Mouse (Mus musculus) T-helper 17 cell (primary cell): Measurements from ENCODE around the gene Wfs1.
"Not testable (repeated sequence)": the region's sequence is repeated elsewhere in the genome, so short reads cannot be mapped to it uniquely, and the experiment has no call there.

Source experiments
- in situ Hi-C, 2 experiments: fragments of 300-600 bp; cut with MboI, MseI; formaldehyde crosslinking; loops; 1 replicate in 1 of 2; 2 replicates in 1 of 2; pipeline ENCODE4 v1.15.1; 2025; ENCODE audit warnings: high pct_unique_total_duplicates in 2 of 2

Gene Wfs1

DNA sequence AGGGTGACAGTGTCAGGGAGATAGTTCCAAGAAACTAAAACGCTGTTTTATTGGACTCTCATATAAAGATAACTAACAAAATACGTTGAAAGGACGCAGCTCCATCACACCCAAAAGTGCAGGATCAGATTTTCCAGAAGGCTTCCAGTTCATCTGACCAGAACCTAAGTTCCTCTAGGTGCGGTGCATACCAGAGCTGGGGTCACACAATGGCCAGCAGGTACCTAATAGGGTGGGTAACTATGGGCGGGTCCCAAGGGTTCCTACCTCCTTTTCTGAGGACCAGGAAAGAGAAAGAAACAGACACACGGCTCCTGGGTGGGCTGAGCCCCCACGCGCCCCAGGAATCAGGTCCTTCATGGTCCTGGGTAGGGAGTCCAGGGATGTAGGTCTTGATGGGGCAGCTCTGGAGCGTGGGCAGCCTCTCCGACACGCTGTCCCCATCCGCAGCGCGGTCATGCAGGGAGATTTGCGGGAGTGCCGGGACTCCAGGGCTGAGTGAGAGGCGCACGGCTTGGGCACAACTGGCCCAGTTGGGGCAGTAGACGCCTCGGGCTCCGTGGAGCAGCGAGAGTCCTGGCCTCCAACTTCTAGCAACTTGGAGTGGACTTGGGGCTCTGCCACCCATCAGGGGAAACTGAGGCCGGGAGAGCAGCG is 753 bp downstream of the Wfs1 start:
- in situ Hi-C loops: no loop called here

DNA sequence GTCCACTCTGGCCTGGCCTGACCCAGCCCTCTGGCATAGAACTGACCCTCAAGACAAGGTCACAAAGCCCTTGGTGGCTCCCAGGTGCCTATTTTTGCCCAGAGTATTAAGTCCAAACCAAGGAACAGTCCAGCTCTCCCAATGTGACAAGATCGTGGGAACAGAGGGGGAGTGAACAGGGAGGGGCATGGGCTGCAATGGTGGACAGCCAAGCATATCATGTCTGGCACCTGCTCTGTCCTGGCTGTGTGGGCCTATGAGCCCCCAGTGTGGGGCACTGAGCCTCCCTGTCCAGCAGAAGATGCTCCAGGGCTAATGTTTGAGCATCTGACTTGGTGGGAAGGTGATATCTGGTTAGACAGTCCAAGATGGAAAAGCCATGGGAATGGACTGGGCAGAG is 2.4 kb downstream of the Wfs1 start:
- in situ Hi-C loops: no loop called here

- in situ Hi-C loops: no loop called here
These were observed 6.7 kb downstream of the Wfs1 start for GRCm38 (mm10) chr5:36982271-36982670.

DNA sequence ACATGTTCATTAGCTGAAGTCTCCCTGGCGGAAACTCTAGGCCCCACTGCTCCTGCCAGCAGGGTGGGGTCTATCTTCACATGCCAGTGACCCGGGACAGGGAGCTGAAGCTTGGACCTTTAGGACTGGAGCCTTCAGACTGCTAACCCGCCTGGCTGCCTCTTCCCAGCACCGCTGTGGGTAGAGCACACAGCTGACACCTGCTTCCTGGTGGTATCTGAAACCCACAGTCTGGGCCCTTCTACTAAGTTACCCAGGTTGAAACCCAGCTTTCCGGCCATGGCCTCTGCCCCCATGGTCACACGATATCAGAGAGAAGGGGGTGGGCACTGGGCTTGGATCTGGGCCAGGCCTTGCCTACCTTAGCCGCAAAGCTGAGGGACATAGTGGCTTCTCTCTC is 9.4 kb downstream of the Wfs1 start:
- in situ Hi-C loops: loop anchor here in 1 of 2 experiments (10.0 kb wide), 1 partner anchor 285 kb away; no protein-coding TSS in a partner anchor

- in situ Hi-C loops: loop anchor here in 1 of 2 experiments (10.0 kb wide), 1 partner anchor 286 kb away; no protein-coding TSS in a partner anchor
These were observed 10.0 kb downstream of the Wfs1 start for GRCm38 (mm10) chr5:36979001-36979400.

- in situ Hi-C loops: loop anchor here in 1 of 2 experiments (10.0 kb wide), 1 partner anchor 287 kb away; no protein-coding TSS in a partner anchor
These were observed 11.2 kb downstream of the Wfs1 start for GRCm38 (mm10) chr5:36977809-36978208.

GRCm38 (mm10) chr5:36975336-36975735 is 13.7 kb downstream of the Wfs1 start:
- in situ Hi-C loops: loop anchor here in 1 of 2 experiments (10.0 kb wide), 1 partner anchor 289 kb away; no protein-coding TSS in a partner anchor

DNA sequence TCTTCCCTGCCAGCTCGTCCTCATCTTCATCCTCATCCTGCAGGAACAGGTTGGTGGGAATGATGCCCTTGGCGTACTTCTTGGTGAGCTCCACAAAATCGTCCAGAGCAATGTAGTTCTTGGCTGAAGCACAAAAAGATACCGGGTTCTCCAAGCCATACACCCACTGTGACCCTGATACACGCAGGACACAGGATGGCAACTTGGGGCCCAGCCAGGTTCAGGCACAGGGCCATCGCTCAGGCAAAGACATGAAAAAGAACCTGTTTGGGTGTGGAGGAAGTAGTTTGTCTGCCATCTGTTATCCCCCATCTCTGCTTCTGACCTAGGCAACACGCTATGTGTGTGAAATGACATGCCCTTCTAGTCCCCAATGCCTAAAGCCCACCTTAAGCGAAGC is 17.4 kb downstream of the Wfs1 start:
- in situ Hi-C loops: loop anchor here in 1 of 2 experiments (10.0 kb wide), 1 partner anchor 293 kb away; no protein-coding TSS in a partner anchor

DNA sequence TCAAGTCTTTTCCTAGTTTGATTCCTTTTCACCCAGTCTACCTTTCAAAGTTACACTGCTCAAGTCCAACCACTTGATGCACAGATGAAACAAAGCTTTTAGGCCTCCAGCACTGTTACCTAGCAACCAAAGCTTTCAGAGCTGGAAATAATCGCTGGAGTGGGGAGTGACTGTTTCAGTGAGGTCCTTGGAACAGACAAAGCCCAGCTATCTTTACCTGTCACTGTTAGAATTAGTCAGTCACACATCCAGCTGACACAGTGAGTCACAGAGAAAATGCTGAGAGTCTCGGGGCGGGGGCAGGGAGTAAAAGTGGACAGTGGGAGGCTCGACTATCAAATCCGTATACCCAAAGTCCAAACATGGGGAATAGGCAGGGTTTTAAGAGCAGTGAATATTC is 28.5 kb downstream of the Wfs1 start:
- in situ Hi-C loops: no loop called here

- in situ Hi-C loops: loop anchor here (5.0 to 10.0 kb wide), 3 partner anchors 38 to 148 kb away; no protein-coding TSS in a partner anchor
These were observed 30.2 kb downstream of the Wfs1 start for GRCm38 (mm10) chr5:36958837-36959236.

GRCm38 (mm10) chr5:36955366-36955765 is 33.6 kb downstream of the Wfs1 start:
- in situ Hi-C loops: loop anchor here (5.0 to 10.0 kb wide), 3 partner anchors 42 to 152 kb away; no protein-coding TSS in a partner anchor

- in situ Hi-C loops: loop anchor here in 1 of 2 experiments (10.0 kb wide), 1 partner anchor 52 kb away; no protein-coding TSS in a partner anchor
These were observed 36.7 kb downstream of the Wfs1 start for GRCm38 (mm10) chr5:36952311-36952710.

GRCm38 (mm10) chr5:36950871-36951270 is 38.1 kb downstream of the Wfs1 start:
- in situ Hi-C loops: loop anchor here in 1 of 2 experiments (10.0 kb wide), 1 partner anchor 54 kb away; no protein-coding TSS in a partner anchor

DNA sequence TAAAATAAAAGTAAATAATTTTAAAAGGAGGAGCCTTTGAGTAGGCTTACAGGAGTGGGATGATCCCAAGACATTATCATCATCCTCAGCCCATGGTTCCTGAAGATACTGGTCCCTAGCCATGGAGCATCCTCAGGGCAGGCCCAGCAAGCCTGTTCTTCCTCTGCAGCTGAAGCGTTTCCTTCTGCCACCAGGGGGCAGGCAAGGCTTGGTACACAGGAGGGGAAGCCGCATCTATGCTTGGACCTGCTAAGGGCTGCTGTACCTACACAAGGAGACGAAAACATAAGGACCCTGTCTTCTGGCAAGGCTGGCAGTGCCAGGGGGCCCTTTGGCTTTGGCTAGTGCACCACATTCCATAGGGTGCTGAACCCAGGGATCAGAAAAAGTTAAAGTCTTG is 40.2 kb downstream of the Wfs1 start:
- in situ Hi-C loops: no loop called here

DNA sequence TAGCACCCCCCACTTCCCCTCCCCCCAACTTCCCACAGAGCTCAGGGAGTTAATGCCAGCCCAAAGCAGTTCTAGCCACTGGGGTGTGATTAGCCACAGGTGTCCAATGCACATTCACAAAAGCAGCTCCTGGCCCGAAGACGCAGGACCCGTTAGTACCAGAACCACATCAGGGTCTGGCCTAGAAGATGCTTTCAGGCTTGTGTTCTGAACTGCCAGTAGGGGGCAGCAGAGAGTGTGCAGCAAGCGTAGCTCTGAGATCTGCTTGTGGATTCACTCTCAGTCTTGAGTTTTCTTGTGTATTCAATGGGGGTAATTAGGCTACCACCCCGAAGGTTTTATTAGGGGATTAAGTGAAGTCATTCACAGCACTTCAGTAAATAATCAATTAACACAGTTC is 42.6 kb downstream of the Wfs1 start:
- in situ Hi-C loops: no loop called here

DNA sequence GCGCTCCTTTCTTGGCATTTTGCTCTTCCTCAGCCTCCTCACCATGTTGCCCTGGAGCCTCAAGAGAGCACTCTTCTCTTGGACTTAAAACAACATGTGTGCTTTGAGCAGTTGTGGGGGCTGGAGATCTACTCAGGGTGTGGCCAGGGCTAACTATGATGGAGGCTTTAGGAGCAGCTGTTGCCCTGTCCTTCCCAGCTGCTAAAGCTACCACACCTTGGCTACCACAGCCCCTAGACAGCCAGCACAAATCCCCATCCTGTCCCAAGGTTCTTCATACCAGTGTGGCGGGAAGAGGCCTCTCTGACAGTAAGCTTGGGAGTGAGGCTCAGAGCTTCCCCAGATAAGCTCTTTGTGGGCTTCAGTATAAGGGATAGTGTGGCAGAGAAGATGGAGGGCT is 43.3 kb downstream of the Wfs1 start:
- in situ Hi-C loops: no loop called here

GRCm38 (mm10) chr5:36945102-36945701 is 43.8 kb downstream of the Wfs1 start:
- in situ Hi-C loops: no loop called here

- in situ Hi-C loops: no loop called here
These were observed 44.5 kb downstream of the Wfs1 start for GRCm38 (mm10) chr5:36944552-36944951.

- in situ Hi-C loops: no loop called here
These were observed 46.6 kb downstream of the Wfs1 start for GRCm38 (mm10) chr5:36942446-36942845.

DNA sequence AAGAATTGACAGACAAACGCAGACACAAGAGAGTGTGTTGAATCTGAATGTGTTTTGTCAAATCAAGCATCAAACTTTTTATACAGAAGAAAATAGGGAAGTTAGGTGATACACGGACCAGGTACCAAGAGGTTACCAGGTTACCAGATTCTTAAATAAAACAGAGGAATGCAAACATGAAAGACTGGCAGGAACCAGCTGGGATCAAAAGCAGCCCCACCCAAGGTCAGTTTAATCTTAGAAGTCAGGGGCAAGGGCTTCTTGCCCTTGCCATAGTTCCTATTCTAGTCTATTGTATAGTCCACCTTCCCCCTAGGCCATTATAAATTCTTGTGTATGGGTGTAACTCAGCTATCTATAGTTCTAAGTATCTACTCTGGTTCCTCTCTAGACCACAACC is 50.0 kb downstream of the Wfs1 start:
- in situ Hi-C loops: not testable (repeated sequence)

GRCm38 (mm10) chr5:36938021-36938420 is 51.0 kb downstream of the Wfs1 start:
- in situ Hi-C loops: no loop called here

DNA sequence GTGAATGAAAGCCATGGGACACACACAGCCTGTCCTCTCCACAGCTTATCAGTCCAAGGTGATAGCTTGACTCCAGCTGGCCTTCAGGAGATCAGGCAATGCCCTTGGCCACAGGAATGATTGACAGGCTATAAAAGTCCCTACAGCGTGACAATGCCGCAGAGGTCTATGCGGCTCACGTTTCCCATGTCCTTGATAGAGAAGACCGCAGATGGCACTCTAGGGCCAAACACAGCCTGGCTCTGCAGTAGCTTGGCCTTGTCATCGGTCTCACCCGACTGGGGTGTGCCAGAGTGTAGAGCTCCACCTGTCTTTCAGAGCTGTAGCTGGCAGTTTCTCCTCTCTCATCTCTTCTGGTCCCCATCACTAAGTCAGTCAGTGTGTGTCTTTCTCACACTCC is 52.5 kb downstream of the Wfs1 start:
- in situ Hi-C loops: no loop called here
